Mouse (Mus musculus) E14TG2a.4 (cell line): ENCODE data around the gene Fbxo30.

Source experiments
- CTCF ChIP-seq: conservative IDR thresholded peaks from 2 replicates; pipeline ENCODE4 v1.5.1; 2014; ENCODE audit warnings: low read length
- NANOG ChIP-seq: IDR thresholded peaks from 2 replicates; pipeline ENCODE4 v1.6.1; 2014; ENCODE audit warnings: borderline replicate concordance, low read length, mixed read lengths
- POU5F1 ChIP-seq: IDR thresholded peaks from 2 replicates; pipeline ENCODE4 v1.6.1; 2014; ENCODE audit warnings: low read length, borderline replicate concordance

DNA sequence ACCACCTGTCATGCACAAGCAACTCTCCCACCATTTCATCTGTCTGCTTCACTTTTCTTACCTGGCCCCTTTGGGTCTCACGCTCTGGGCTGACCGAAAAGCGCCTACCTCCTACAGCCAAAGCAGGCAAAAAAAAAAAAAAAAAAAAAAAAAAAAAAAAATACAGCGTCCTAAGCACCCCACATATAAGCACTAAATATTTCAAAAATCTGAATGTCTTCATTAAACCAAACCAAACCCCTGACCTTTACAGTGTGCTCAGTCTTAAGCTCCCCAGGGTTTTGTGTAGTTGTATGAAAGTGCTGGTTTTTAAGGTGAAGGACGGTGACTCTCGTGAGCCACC lies 924 bp upstream of the Fbxo30 start:
- TF ChIP-seq CTCF, result no peak
- TF ChIP-seq NANOG, result no peak
- no peak for TF ChIP-seq POU5F1
